Mouse (Mus musculus) 3134 (cell line): ENCODE data around the gene Aldh3a2.

Experiments
- DNase-seq: peaks from one replicate; pipeline ENCODE4 v3.0.0-alpha.2; 2011; ENCODE audit warnings: low spot score; ENCODE audit not compliant: insufficient read length; ENCODE audit errors: extremely low read depth

Gene Aldh3a2

DNA sequence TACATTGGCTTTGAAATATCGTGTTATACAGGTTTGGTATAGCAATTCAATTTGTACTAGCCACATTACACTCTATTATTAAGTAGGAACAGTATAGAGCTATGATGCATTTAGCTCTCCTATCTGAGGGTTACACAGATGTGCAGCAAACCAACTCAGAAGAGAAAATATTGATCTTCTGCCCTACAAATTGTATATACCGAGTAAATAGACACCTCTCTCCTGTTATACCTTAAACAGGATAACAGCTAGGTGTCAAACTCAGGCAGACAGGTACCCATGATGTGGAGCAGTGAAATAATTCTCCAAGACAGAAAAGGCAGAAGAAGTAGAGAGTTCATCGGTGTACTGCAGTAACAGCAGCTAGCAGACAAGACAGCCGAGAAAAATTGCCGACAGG lies 91.5 kb downstream of the Aldh3a2 start:
- no peak for DNase-seq

DNA sequence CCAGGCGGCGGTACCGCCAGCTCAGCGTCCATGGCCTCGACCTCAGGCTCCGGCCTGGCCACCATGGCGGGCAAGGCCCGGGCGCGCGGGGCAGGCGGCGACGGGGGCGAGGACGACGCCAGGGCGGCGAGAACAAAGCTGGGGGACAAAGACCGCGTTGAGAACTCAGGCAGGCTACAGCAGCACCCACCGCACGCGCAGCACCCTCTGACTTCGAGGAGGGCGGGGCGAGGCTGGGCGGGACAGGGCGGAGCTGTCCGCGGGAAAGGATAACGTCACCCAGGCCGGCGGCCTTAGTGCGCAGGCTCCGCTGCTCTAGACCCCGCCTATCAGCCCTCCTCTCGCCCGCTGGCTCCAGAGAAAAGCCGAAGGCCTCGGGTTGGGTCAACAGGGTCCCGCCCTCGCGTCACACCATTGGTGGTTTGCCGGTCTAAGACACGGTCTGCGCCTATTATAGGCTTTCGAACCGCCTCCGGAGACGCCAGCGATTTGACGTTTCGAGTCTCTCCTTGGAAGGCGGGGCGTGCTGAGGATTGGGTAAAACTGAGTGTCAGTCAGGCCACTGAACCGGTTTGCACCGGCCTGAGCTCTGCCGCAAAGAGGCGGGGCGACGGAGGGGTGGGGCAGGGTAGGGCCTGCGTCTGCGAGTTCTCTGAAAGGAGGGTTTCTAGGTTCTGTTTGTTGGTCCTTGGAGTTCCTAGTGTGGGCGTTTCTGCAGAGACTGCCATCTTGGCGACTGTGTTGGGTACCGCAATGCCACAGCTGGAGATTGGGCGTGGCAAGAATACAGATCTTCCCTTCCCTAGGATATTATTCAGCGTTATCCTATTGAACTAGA lies 92.2 kb downstream of the Aldh3a2 start, which contains the start of gene Usp22:
Gene Usp22 (minus strand): TSS at position 235 of the 838 bp plus-strand sequence.
- peak; percentile 100 for DNase-seq

DNA sequence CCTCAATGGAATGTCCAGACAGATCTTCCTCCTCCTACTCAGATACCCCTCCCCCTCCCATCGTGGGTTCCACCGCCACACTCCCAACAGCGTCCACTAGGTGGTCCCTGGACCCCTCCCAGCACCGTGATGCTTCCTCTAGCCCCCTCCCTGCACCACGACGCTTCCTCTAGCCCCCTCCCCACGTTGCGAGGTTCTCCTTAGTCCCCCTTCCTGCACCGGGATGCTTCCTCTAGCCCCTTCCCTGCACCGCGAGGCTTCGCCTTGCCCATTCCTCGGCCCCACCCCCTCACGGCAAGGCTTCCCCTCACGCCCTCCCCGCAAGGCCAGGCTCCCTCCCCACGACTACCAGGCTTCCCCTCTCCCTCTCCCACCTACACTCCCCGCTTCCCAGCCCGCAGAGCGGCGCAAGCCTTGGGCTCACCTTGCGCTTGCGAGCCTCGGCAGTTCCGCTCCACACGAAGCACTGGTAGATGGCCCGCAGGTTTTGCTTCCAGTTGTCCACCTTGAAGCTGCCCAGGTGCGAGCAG lies 92.9 kb downstream of the Aldh3a2 start:
- peak; percentile 76 for DNase-seq

DNA sequence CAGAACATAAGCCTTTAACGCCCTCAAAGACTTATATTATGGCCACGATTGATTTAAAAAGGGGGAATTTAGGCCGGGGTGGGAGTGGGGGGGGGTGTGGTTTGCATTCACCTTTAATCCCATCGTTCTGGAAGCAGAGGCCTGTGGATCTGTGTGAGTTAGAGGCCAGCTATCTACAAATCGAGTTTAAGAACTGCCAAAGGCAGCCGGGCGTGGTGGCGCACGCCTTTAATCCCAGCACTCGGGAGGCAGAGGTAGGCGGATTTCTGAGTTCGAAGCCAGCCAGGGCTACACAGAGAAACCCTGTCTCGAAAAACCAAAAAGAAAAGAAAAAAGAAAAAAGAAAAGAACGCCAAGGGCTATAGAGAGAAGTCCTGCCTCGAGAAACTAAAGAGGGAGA lies 93.8 kb downstream of the Aldh3a2 start:
- DNase-seq: peak; percentile 20
